Mouse (Mus musculus) lung, adult 2 months (tissue): ENCODE measurements around the gene Anapc2.

Source experiments
- CTCF ChIP-seq: fragments of 200-500 bp; IDR thresholded peaks from 2 replicates; pipeline ENCODE4 v1.5.1; 2011; ENCODE audit warnings: mild to moderate bottlenecking, low read length, control low read depth; ENCODE audit not compliant: insufficient read depth
- POLR2A ChIP-seq: fragments of 200-500 bp; IDR thresholded peaks from 2 replicates; pipeline ENCODE4 v1.6.1; 2011; ENCODE audit warnings: low read depth, mild to moderate bottlenecking, control low read depth, low read length, borderline replicate concordance; ENCODE audit errors: extremely low read depth

GRCm38 (mm10) chr2:25290816-25291130, 18.5 kb downstream of the Anapc2 start:
- TF ChIP-seq CTCF (no peak), POLR2A (no peak)
